Mouse (Mus musculus): ENCODE measurements around the gene Myh7.
"Not testable (repeated sequence)": the region's sequence is repeated elsewhere in the genome, so short reads cannot be mapped to it uniquely, and the experiment has no call there.

The Myh7 gene

DNA sequence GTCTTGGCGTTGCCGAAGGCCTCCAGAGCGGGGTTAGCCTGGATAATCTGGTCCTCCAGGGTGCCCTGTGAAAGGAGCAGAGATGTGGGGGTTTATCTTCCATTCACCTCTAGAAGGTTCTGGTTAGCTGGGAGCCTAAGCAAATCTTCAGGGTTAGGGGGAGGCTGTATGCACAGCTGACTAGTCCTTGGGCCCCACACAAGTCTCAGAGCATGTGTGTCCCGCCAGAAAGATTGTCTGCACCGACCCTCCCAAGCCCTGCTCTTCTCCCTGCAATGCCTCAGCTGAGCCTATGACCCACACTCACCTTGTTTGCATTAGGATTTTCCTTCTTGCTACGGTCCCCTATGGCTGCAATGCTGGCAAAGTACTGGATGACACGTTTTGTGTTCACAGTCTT, 31.7 kb downstream of the Myh7 start:
- ChIA-PET POLR2A (no interaction called here), CTCF (interaction anchor here in 1 of 4 experiments (1.0 kb wide), 1 partner anchor 175 kb away, joined by 6 read pairs; no protein-coding TSS in a partner anchor)

DNA sequence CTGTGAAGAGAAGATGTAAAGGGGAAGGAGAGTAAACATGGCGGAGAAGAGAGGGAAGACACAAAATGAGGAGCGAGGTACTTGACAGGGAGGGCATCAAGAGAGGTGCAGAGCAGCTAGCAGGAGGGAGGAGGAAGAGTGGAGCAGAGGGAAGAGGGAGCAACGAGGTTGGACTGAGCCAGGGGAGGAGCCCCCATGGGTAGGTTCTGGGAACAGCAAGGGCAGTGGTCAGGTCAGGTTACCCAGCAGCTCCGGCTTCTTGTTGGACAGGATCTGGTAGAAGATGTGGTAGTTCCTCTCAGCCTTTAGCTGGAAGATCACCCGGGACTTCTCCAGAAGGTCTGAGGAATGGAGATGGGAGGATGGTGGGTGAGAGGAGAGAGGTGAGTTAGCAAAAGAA, 32.9 kb downstream of the Myh7 start:
- CTCF ChIA-PET = interaction anchor here in 1 of 4 experiments (1.0 kb wide), 1 partner anchor 174 kb away, joined by 6 read pairs; no protein-coding TSS in a partner anchor
- POLR2A ChIA-PET = no interaction called here

DNA sequence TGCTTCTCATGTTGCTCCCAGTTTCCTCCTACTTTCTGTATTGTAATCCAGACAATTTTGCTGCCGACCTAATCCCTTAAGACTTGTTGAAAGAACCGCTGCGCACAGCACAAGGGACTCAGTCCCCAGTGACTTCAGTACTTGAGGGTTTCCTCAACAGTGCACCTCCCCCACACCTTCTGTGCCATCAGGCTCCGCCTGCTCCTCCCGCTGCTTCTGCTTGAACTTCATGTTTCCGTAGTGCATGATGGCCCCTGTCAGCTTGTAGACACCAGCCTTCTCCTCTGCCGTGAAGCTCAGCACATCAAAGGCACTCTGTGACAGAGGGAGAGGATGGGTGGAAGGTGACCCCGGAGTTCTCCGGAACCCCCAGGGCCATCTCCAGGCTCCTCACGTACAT, 33.7 kb downstream of the Myh7 start:
- ChIA-PET POLR2A (interaction anchor here in 2 of 4 experiments (0.7 kb wide), 2 partner anchors 15 to 54 kb away, joined by 4 to 9 read pairs; partner anchors contain the start of gene Ngdn (in 1 of the 2)), CTCF (interaction anchor here in 2 of 4 experiments (0.6 kb wide), 2 partner anchors 160 to 771 kb away, joined by 3 read pairs; no protein-coding TSS in a partner anchor)

DNA sequence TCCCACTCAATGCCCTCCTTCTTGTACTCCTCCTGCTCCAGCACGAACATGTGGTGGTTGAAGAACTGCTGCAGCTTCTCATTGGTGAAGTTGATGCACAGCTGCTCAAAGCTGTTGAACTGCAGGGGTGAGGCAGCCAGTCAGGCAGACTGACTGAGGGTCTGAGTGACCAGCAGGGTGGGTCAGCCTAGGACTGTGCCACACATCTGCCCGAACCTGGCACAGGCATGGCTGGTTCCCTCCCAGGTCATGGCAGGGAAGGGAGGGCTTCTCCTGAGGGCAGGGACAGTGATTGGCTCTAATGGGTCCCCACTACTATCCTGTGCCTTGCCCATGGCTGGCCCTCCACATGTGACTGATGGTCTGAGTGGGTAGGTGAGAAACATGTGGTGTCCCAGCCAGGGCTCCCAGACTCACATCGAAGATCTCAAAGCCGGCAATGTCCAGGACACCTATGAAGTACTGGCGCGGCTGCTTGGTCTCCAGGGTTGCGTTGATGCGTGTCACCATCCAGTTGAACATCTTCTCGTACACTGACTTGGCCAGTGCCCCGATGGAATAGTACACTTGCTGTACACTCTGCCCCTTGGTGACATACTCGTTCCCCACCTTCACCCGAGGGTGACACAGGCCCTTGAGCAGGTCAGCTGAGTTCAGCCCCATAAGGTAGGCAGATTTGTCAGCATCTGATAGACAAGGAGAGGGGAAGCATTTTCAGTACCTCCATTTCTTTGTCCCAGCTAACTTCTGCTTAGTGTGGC, 34.4 kb downstream of the Myh7 start:
- POLR2A ChIA-PET = not testable (repeated sequence)
- CTCF ChIA-PET = interaction anchor here in 1 of 4 experiments (1.7 kb wide), 1 partner anchor 20 kb away, joined by 3 read pairs; no protein-coding TSS in a partner anchor

DNA sequence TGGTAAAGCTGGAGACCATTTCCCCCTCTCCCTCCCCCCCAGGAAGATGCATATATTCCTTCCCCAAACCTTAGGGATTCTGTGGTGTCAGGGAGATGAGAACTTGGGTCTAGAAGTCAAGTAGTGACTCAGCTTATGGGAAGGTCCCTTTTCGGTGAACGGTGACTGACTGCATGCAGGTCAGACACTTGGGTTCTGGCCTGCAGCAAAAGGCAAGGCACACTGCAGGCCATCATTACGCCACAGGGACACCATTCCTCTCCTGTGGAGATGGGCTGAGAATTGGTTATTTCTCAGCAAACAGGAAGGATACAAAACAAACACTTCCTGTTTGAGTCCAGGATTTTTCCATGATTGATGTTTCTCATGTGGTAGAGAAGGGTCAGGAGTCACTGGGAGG, 35.2 kb downstream of the Myh7 start:
- ChIA-PET CTCF (interaction anchor here in 1 of 4 experiments (1.7 kb wide), 1 partner anchor 19 kb away, joined by 3 read pairs; no protein-coding TSS in a partner anchor), POLR2A (no interaction called here)

DNA sequence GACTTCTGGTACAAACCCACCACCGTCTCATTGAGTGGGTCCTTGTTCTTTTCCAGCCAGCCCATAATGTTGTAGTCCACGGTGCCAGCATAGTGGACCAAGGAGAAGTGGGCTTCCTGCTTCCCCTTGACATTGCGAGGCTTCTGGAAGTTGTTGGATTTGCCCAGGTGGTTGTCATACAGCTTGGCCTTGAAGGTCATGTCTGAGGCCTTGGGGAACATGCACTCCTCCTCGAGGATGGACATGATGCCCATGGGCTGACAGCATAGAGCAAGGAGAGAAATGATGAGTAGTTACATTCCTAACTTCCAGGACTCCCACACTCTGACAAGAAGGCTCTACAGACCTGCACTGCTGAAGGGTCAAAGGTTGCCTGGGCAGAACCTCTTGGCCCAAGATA, 35.9 kb downstream of the Myh7 start:
- CTCF ChIA-PET = interaction anchor here in 1 of 4 experiments (1.7 kb wide), 1 partner anchor 19 kb away, joined by 3 read pairs; no protein-coding TSS in a partner anchor
- POLR2A ChIA-PET = no interaction called here

DNA sequence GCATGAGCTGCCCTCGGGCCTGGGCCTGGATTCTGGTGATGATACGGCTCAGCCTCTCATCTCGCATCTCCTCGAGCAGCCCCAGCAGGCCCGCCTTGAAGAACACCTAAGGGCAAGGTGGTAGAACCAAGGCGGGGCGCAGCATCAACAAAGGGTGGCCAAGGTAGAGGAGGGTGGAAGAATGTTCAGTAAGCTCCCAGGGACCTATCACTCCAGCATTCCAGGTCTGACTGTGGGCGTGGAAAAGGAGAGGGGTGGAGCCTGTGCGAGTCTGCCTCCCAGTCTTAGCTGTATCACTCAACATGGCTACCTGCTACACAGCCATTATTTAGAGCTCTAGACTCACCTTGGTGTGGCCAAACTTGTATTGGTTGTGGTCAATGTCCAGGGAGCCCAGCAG, 37.9 kb downstream of the Myh7 start:
- POLR2A ChIA-PET = interaction anchor here in 3 of 4 experiments (0.6 to 1.4 kb wide), 9 partner anchors 26 to 535 kb away, joined by 3 to 5 read pairs (median 3); partner anchors contain the start of genes Ngdn (in 2 of the 3) and Efs (in 1 of the 3)
- CTCF ChIA-PET = interaction anchor here in 3 of 4 experiments (1.0 to 1.9 kb wide), 7 partner anchors 17 to 192 kb away, joined by 3 to 7 read pairs (median 4); partner anchors contain the start of gene Ngdn (in 1 of the 3)

DNA sequence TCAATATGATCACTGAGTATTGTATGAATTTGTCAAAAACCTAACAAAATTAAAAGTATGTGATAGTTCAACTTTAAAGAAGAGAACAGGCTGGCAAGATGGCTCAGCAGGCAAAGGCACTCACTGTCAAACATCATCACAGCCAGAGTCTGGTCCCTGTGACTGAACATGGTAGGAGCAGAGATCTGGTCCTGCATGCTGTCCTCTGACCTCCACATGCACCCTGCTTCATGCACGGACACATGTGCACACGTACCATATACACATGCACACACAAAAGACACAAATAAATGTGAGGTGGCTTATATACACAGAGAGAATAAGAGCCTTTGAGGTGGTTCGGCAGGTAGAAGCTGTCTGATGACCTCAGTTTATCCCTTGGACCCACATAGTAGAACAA, 38.9 kb downstream of the Myh7 start:
- CTCF ChIA-PET = interaction anchor here in 2 of 4 experiments (1.1 to 1.4 kb wide), 3 partner anchors 16 to 193 kb away, joined by 4 to 5 read pairs (median 5); no protein-coding TSS in a partner anchor
- POLR2A ChIA-PET = interaction anchor here in 1 of 4 experiments (1.4 kb wide), 1 partner anchor 26 kb away, joined by 3 read pairs; no protein-coding TSS in a partner anchor

DNA sequence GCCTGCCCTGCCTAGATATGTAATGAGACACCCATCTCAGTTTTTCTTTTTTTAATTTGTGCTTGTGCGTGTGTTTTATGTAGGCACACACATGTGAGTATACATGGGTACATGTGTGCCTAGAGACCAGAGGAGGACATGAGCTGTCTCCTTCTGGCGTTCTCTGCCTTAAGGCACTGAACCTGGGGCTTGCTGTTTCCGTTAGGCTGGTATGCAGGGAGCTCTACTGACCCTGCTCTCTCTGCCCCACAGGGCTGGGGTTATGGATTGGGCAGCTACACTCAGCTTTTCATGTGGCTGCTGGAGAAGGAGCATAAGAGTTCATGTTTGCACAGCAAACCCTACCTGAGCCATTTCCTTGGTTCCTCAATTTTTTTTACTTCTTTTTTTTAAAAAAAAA, 40.0 kb downstream of the Myh7 start:
- ChIA-PET POLR2A (interaction anchor here in 3 of 4 experiments (0.6 to 1.7 kb wide), 4 partner anchors 27 to 407 kb away, joined by 3 to 5 read pairs (median 4); partner anchors contain the start of gene Slc22a17 (in 1 of the 3)), CTCF (no interaction called here)

DNA sequence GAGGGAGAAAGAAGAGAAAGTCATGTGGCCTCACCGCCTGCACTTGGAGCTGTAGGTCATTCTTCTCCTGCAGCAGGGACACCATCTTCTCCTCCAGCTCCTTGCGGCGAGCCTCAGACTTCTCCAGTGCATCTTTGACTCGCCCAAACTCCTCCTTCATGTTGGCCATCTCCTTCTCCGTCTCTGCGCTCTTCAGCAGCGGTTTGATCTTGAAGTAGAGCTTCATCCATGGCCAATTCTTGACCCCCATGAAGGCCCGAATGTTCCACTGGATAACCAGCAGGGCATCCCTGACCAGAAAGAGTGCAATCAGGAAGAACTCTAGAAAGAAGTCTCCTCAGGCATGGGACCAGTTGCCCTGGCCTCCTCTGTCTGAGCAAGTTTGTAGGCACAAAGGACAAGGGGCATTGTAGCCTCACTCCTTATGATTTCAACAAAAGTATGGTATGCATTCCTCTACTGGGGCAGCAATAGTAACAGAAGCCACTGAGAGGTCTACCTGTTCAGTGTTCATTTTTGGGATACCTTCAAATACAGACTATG, 40.7 kb downstream of the Myh7 start:
- POLR2A ChIA-PET = interaction anchor here (0.6 to 1.7 kb wide), 4 partner anchors 15 to 114 kb away, joined by 3 to 5 read pairs (median 4); partner anchors contain the start of gene Slc22a17 (in 1 of the 4)

DNA sequence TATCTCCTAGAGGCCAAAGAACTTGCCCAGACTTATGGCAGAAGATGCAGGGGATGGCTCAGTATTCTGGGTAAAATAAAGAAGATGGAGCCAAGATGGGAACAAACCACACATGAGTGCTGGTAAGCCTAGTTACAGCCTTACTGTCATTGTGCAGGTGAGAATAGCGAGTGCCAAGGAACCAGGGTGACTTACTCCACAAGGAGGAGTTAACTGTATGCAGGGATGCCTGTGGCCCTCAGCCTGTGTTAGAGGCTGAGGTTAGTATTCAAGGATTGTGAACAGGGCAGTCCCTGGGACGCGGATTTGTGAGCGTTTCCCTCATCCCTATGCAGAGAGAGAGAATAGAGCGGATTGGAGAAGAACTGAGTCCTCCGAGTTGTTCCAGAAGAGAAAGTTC, 42.8 kb downstream of the Myh7 start:
- CTCF ChIA-PET = interaction anchor here in 1 of 4 experiments (3.6 kb wide), 1 partner anchor 12 kb away, joined by 17 read pairs; no protein-coding TSS in a partner anchor
- POLR2A ChIA-PET = interaction anchor here in 1 of 4 experiments (0.7 kb wide), 1 partner anchor 63 kb away, joined by 4 read pairs; no protein-coding TSS in a partner anchor

More for the DNA sequence above, 40.7 kb downstream of the Myh7 start:
- CTCF ChIA-PET = no interaction called here

DNA sequence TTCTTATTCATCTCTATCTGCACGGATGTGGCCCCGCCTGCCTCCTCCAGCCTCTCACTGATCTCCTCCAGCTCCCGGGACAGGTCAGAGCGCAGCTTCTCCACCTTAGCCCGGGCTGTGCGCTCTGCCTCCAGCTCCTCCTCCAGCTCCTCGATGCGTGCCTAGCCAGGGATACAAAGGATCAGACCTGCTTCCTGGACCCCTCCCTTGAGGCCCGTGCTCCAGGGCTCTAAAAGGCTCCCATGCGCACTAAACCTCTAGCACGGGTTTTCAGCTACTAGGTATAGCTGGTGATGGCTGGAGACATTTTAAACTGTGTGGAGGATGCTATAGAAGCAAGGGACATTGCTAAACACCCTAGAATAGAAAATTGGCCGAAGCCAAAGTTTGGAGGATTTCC, 43.9 kb downstream of the Myh7 start:
- POLR2A ChIA-PET = interaction anchor here in 2 of 4 experiments (0.7 to 1.8 kb wide), 4 partner anchors 11 to 29 kb away, joined by 3 to 4 read pairs (median 4); no protein-coding TSS in a partner anchor
- CTCF ChIA-PET = interaction anchor here in 1 of 4 experiments (3.6 kb wide), 1 partner anchor 11 kb away, joined by 17 read pairs; no protein-coding TSS in a partner anchor

DNA sequence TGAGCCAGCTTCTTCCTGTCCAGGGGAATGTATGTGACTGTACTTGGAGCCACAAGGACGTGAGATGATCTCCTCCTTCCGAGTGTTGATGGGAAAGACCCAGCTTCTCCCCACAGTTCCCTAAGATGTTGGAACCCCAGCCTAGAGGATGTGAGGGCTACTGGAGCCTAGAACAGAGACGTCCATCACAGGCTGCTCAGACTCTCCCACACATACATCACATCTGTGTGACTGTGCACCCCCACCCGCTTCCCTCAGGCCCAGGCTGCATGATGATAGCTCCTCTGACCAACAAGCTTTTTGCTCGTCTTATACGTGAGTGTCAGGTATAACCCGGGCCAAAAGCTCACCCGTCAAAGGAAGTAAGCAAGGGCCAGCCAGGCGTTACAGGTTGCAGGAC, 45.6 kb downstream of the Myh7 start:
- ChIA-PET POLR2A (interaction anchor here in 3 of 4 experiments (0.6 to 2.4 kb wide), 6 partner anchors 17 to 46 kb away, joined by 3 to 8 read pairs (median 5); partner anchors contain the start of gene Efs (in 1 of the 3)), CTCF (interaction anchor here (0.9 to 3.6 kb wide), 7 partner anchors 9 to 163 kb away, joined by 3 to 17 read pairs (median 4); partner anchors contain the start of gene Ngdn (in 1 of the 4))

DNA sequence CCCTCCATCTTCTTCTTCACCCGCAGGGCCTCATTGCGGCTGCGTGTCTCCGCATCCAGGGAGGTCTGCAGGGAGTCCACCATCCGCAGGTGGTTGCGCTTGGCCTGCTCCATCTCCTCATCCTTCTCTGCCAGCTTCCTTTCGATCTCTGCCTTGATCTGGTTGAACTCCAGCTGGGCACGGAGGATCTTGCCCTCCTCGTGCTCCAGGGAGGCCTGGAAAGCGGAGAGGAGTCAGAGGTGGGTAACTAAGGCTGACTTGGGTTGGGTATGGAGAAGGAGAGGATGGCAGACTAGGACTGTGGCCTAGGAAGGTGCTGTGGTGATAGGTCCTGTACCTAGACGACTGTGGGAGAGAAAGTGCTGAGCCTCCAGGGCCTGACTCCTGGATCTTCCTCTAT, 47.4 kb downstream of the Myh7 start:
- CTCF ChIA-PET, POLR2A ChIA-PET: not testable (repeated sequence)

DNA sequence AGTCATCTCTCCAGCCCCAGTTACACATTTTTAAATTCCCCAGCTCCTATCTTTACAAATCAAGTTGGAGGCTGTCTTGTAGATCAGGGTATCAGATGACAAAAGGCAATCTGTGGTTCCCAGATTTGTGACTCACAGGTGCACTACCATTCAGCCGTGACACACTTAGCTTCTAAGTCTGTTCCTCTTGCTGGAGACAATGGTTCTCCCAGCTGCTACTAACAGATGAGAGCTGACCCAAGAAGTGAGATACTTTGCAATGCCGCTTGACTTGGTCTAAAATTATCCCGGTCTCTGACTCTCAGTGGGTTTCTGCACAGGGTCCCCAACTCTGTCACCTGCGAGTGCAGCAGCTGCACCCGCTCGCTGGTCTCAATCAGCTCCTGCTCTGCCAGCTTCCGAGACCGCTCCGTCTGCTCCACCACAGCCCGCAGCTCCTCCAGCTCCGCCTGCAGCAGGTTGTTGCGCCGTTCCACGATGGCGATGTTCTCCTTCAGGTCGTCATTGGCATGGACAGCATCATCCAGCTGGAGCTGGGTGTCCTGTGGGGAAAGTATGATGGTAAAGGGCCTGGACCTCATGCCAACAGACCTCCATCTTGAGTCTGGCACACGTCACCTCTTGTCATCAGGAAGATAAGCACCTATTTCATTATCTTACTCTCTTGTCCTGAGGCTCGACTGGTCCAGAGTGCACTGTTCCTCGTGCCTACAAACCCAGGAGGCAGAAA, 48.3 kb downstream of the Myh7 start:
- ChIA-PET CTCF (interaction anchor here in 3 of 4 experiments (0.6 to 1.3 kb wide), 3 partner anchors 36 to 759 kb away, joined by 3 to 4 read pairs (median 3); partner anchors contain the start of gene Ngdn (in 1 of the 3)), POLR2A (interaction anchor here in 3 of 4 experiments (0.6 to 1.0 kb wide), 4 partner anchors 13 to 52 kb away, joined by 3 to 7 read pairs (median 4); no protein-coding TSS in a partner anchor)

DNA sequence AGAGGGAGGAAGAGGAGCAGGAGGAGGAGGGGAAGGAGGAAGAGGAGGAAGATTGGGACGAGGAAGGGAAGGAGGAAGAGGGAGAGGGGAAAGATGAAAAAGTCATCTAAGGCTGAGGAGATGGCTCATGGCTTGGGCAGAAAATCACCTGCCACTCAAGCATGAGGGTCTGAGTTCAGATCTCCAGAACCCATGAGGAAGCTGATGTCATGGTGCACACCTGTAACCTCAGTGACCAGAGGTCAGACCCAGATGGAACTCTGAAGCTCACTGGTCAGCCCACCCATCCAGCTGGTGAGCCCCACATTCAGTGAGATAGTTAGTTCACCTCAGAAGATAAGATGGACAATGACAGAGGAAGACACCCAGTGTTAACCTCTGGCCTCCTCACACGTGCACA, 49.5 kb downstream of the Myh7 start:
- ChIA-PET CTCF (no interaction called here), POLR2A (interaction anchor here in 1 of 4 experiments (1.6 kb wide), 1 partner anchor 28 kb away, joined by 19 read pairs; no protein-coding TSS in a partner anchor)

DNA sequence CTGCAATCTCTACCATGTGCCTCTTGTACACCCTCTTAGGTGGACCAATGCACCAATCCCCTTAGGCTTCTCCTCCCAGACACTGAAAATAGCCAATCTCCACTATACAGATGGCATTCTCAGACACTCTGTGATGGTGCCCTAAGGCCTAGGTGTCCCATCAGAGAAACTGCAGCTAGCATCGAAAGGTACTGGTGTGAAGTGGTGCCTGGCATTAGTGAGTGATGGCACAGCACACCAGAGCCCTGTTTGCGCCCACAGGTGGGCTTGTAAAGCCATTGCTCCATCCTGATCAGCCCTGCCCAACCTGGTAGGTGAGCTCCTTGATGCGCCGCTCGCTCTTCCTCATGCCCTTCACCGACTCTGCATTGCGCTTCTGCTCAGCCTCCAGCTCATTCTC, 50.5 kb downstream of the Myh7 start:
- POLR2A ChIA-PET = interaction anchor here in 3 of 4 experiments (0.7 to 1.6 kb wide), 3 partner anchors 28 to 29 kb away, joined by 8 to 19 read pairs (median 8); no protein-coding TSS in a partner anchor
- CTCF ChIA-PET = interaction anchor here in 1 of 4 experiments (0.7 kb wide), 1 partner anchor 29 kb away, joined by 16 read pairs; no protein-coding TSS in a partner anchor

DNA sequence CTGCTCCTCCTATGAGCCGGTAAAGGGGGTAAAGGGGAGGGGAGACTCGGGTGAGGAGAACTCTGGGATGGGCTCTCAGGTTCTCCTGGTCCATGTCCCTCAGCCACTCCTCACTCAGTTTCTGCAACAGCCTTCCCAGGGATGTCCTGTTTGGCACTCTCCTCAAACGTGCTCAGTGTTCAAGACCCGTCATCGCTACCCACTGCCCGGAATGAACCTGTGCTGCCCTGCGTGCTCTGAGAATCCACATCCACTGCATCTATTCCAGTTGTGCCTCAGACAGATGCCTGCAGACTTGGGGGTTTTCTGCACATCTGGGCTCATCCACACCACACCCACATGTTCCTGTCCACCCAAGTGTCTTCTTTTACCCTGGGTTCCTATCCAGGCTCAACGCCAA, 51.9 kb downstream of the Myh7 start:
- POLR2A ChIA-PET = interaction anchor here in 1 of 4 experiments (1.3 to 1.7 kb wide), 2 partner anchors 17 to 34 kb away, joined by 3 to 6 read pairs; partner anchors contain the start of gene Efs
- CTCF ChIA-PET = no interaction called here
